Mouse (Mus musculus) forebrain, embryonic 14.5 days (tissue): ENCODE measurements around the gene Olfr1375. TPM values are rescaled to one million over a fixed set of nuclear protein-coding genes. Genes with fewer than 3 reads are reported as not detected.
A peak's percentile ranks its signal among the peaks of the same experiment; 100 is the strongest.
"Not testable (repeated sequence)": the region's sequence is repeated elsewhere in the genome, so short reads cannot be mapped to it uniquely, and the experiment has no call there.

Experiments used
- ATAC-seq: fragments of 200-750 bp; cut with Nextera tagmentation; 2 replicates; pipeline ENCODE4 v1.8.0; 2017; ENCODE audit warnings: mild to moderate bottlenecking, moderate library complexity
- DNase-seq: peaks from one replicate; pipeline ENCODE4 v3.0.0-alpha.2; 2015; ENCODE audit warnings: low spot score
- H3K27ac ChIP-seq: fragments of 300-500 bp; sonication (generic); 2 replicates; pipeline ENCODE4 v1.5.1; 2014; ENCODE audit warnings: low read depth, mild to moderate bottlenecking, control low read depth, low read length, moderate library complexity
- H3K27me3 ChIP-seq: fragments of 300-500 bp; sonication (generic); replicated peaks from 2 replicates; pipeline ENCODE4 v1.6.1; 2014; ENCODE audit warnings: low read length, control low read depth, mixed read lengths; ENCODE audit not compliant: control insufficient read depth, insufficient read depth
- H3K36me3 ChIP-seq: fragments of 300-500 bp; sonication (generic); 2 replicates; pipeline ENCODE4 v1.6.1; 2014; ENCODE audit warnings: low read length, control low read depth; ENCODE audit not compliant: control insufficient read depth, insufficient read depth
- H3K4me1 ChIP-seq: fragments of 300-500 bp; sonication (generic); 2 replicates; pipeline ENCODE4 v1.6.1; 2014; ENCODE audit warnings: antibody characterized with exemption, low read length, control low read depth; ENCODE audit not compliant: control insufficient read depth, insufficient read depth
- H3K4me2 ChIP-seq: fragments of 300-500 bp; sonication (generic); 2 replicates; pipeline ENCODE4 v1.6.1; 2014; ENCODE audit warnings: mild to moderate bottlenecking, control low read depth, low read length
- H3K4me3 ChIP-seq: fragments of 300-500 bp; sonication (generic); 2 replicates; pipeline ENCODE4 v1.5.1; 2014; ENCODE audit warnings: low read depth, low read length, control low read depth
- H3K9ac ChIP-seq: fragments of 300-500 bp; sonication (generic); 2 replicates; pipeline ENCODE4 v1.6.1; 2014; ENCODE audit warnings: mild to moderate bottlenecking, low read length, control low read depth, moderate library complexity
- H3K9me3 ChIP-seq: fragments of 300-500 bp; sonication (generic); replicated peaks from 2 replicates; pipeline ENCODE4 v1.6.1; 2016; ENCODE audit warnings: low read length, control low read depth, mixed read lengths; ENCODE audit not compliant: control insufficient read depth
- WGBS: fragments of 180-500 bp; shearing (Covaris S2); extraction: QIAGEN DNeasy Blood & Tissue Kit; methylation state at CpG from one replicate; pipeline ENCODE4 v1.1.7; 2014; 5-methylcytosine and 5-hydroxymethylcytosine counted together
- polyA plus RNA-seq: library from polyadenylated mRNA; unstranded; fragments of >200 nt; fragmentation: Nextera tagmentation; extraction: Ambion mirVana; gene quantifications from 2 replicates; pipeline ENCODE4 v1.2.1, GENCODE M21; 2014

The Olfr1375 gene
- polyA plus RNA-seq: not detected in 2 replicates

GRCm38 (mm10) chr11:51047809-51048208 lies at the start of gene Olfr1375:
Olfr1375 (plus strand) TSS chr11:51048109.
- not testable (repeated sequence) for H3K27ac ChIP-seq, H3K9me3 ChIP-seq, H3K36me3 ChIP-seq, H3K4me3 ChIP-seq, H3K27me3 ChIP-seq, DNase-seq, H3K9ac ChIP-seq, H3K4me2 ChIP-seq, H3K4me1 ChIP-seq, ATAC-seq
- 74% methylated on average over 3 of the region's 3 CpGs for WGBS

- WGBS: 84% methylated on average over 5 of the region's 5 CpGs
- no peaks in the 10 kb centered on the region for H3K4me1 ChIP-seq
These were observed 44.6 kb upstream of the Olfr1375 start, which contains the start of gene Olfr51 for GRCm38 (mm10) chr11:51003296-51003695. Olfr51 (plus strand) TSS chr11:51003596.

GRCm38 (mm10) chr11:51011821-51012220 lies 36.1 kb upstream of the Olfr1375 start:
- Histone ChIP-seq H3K4me2 (no peak overlapping the region), H3K27ac (no peak overlapping the region), H3K27me3 (no peaks in the 10 kb centered on the region), H3K36me3 (no peaks in the 10 kb centered on the region), H3K9me3 (no peaks in the 10 kb centered on the region), H3K9ac (no peak overlapping the region), H3K4me1 (no peaks in the 10 kb centered on the region), H3K4me3 (no peak overlapping the region)
- WGBS: 67% methylated on average over 5 of the region's 5 CpGs
- peak; percentile 1 for DNase-seq
- ATAC-seq: no peak

More at GRCm38 (mm10) chr11:51003296-51003695, 44.6 kb upstream of the Olfr1375 start, which contains the start of gene Olfr51:
- DNase-seq (no peak), ATAC-seq (no peak)
- no peak within 1 kb of the TSS for H3K9ac ChIP-seq
- no peak within 1 kb of the TSS for H3K4me3 ChIP-seq
- no peak within 1 kb of the TSS for H3K27ac ChIP-seq
- H3K9me3 ChIP-seq: no peaks in the 10 kb centered on the region
- H3K36me3 ChIP-seq: no peaks in the 10 kb centered on the region
- H3K4me2 ChIP-seq: no peak within 1 kb of the TSS
- no peaks in the 10 kb centered on the region for H3K27me3 ChIP-seq

- no peak within 1 kb of the TSS for H3K4me2 ChIP-seq
- no peak within 1 kb of the TSS for H3K27ac ChIP-seq
- no peak within 1 kb of the TSS for H3K4me3 ChIP-seq
- no peaks in the 10 kb centered on the region for H3K27me3 ChIP-seq
- no peaks in the 10 kb centered on the region for H3K4me1 ChIP-seq
- no peaks in the 10 kb centered on the region for H3K9me3 ChIP-seq
- no peak within 1 kb of the TSS for H3K9ac ChIP-seq
- DNase-seq (no peak), ATAC-seq (no peak)
- no peaks in the 10 kb centered on the region for H3K36me3 ChIP-seq
- WGBS: 88% methylated on average over 1 of the region's 1 CpGs
These were observed 34.0 kb upstream of the Olfr1375 start, which contains the start of gene Olfr54 for GRCm38 (mm10) chr11:51013936-51014335. Olfr54 (plus strand) TSS chr11:51014236.

- H3K4me1 ChIP-seq: no peaks in the 10 kb centered on the region
- 40% methylated on average over 2 of the region's 2 CpGs for WGBS
- no peaks in the 10 kb centered on the region for H3K9me3 ChIP-seq
- no peak overlapping the region for H3K27ac ChIP-seq
- H3K4me3 ChIP-seq: no peak overlapping the region
- DNase-seq: no peak
- H3K4me2 ChIP-seq: no peak overlapping the region
- no peaks in the 10 kb centered on the region for H3K36me3 ChIP-seq
- no peak for ATAC-seq
- H3K27me3 ChIP-seq: no peaks in the 10 kb centered on the region
- no peak overlapping the region for H3K9ac ChIP-seq
These were observed 31.6 kb upstream of the Olfr1375 start for GRCm38 (mm10) chr11:51016341-51016740.

- DNase-seq, H3K4me1 ChIP-seq: not testable (repeated sequence)
These were observed 21.1 kb upstream of the Olfr1375 start for GRCm38 (mm10) chr11:51026811-51027210.

GRCm38 (mm10) chr11:51029381-51029780 lies 18.5 kb upstream of the Olfr1375 start:
- ATAC-seq, DNase-seq, H3K36me3 ChIP-seq, H3K4me1 ChIP-seq, H3K4me3 ChIP-seq, H3K27me3 ChIP-seq, H3K4me2 ChIP-seq, H3K27ac ChIP-seq, H3K9me3 ChIP-seq, H3K9ac ChIP-seq: not testable (repeated sequence)
- 78% methylated on average over 8 of the region's 8 CpGs for WGBS

More at GRCm38 (mm10) chr11:51026811-51027210, 21.1 kb upstream of the Olfr1375 start:
- H3K4me2 ChIP-seq, H3K9me3 ChIP-seq, H3K36me3 ChIP-seq, H3K4me3 ChIP-seq, H3K9ac ChIP-seq, H3K27ac ChIP-seq, H3K27me3 ChIP-seq, ATAC-seq: not testable (repeated sequence)
- WGBS: 88% methylated on average over 10 of the region's 11 CpGs

GRCm38 (mm10) chr11:51030225-51030624 lies 17.7 kb upstream of the Olfr1375 start:
- Histone ChIP-seq H3K9ac (no peak overlapping the region), H3K9me3 (no peaks in the 10 kb centered on the region), H3K4me1 (no peaks in the 10 kb centered on the region), H3K27me3 (no peaks in the 10 kb centered on the region), H3K4me3 (no peak overlapping the region), H3K27ac (no peak overlapping the region), H3K36me3 (no peaks in the 10 kb centered on the region), H3K4me2 (no peak overlapping the region)
- no peak for DNase-seq
- ATAC-seq: no peak
- 75% methylated on average over 2 of the region's 2 CpGs for WGBS

GRCm38 (mm10) chr11:51032851-51033250 lies 15.1 kb upstream of the Olfr1375 start:
- WGBS: 7% methylated on average over 1 of the region's 1 CpGs
- H3K4me1 ChIP-seq: no peaks in the 10 kb centered on the region
- no peak overlapping the region for H3K27ac ChIP-seq
- DNase-seq (peak; percentile 70), ATAC-seq (no peak)
- H3K9ac ChIP-seq: no peak overlapping the region
- no peaks in the 10 kb centered on the region for H3K36me3 ChIP-seq
- no peaks in the 10 kb centered on the region for H3K27me3 ChIP-seq
- H3K4me2 ChIP-seq: no peak overlapping the region
- no peak overlapping the region for H3K4me3 ChIP-seq
- no peaks in the 10 kb centered on the region for H3K9me3 ChIP-seq
